Mouse (Mus musculus): Measurements from ENCODE around the gene Snapc4. TPM values are rescaled to one million over a fixed set of nuclear protein-coding genes. Genes with fewer than 3 reads are reported as not detected.
A peak's percentile ranks its signal among the peaks of the same experiment; 100 is the strongest.
"Not testable (repeated sequence)": the region's sequence is repeated elsewhere in the genome, so short reads cannot be mapped to it uniquely, and the experiment has no call there.

Snapc4 gene
- polyA plus RNA-seq (2017; shearing (Covaris generic)), result 10 to 100 TPM; 15.6 to 43.4 (median 39.6) TPM

GRCm38 (mm10) chr2:26380131-26380771 is at the start of gene Snapc4:
Gene Snapc4, minus strand, starts transcription at chr2:26380653.
- ATAC-seq, result peak; percentile 100

GRCm38 (mm10) chr2:26429851-26430250 is 49.4 kb upstream of the Snapc4 start:
- no peak for ATAC-seq

GRCm38 (mm10) chr2:26424541-26424940 is 44.1 kb upstream of the Snapc4 start:
- no peak for ATAC-seq

GRCm38 (mm10) chr2:26423086-26423485 is 42.6 kb upstream of the Snapc4 start:
- no peak for ATAC-seq

- ATAC-seq, result no peak
Observed at GRCm38 (mm10) chr2:26421969-26422368, 41.5 kb upstream of the Snapc4 start.

- no peak for ATAC-seq
Observed at GRCm38 (mm10) chr2:26418120-26418519, 37.7 kb upstream of the Snapc4 start.

- ATAC-seq, result no peak
Observed at GRCm38 (mm10) chr2:26417066-26417465, 36.6 kb upstream of the Snapc4 start.

GRCm38 (mm10) chr2:26410931-26411411 is 30.5 kb upstream of the Snapc4 start:
- ATAC-seq, result no peak

- ATAC-seq, result no peak
Observed at GRCm38 (mm10) chr2:26410091-26410490, 29.6 kb upstream of the Snapc4 start.

GRCm38 (mm10) chr2:26409362-26409761 is 28.9 kb upstream of the Snapc4 start:
- ATAC-seq, result no peak

GRCm38 (mm10) chr2:26408515-26409356 is 28.3 kb upstream of the Snapc4 start, which contains the start of gene Inpp5e:
Gene Inpp5e, minus strand, starts transcription at chr2:26409203.
- ATAC-seq, result peak; percentile 94

- ATAC-seq, result no peak
Observed at GRCm38 (mm10) chr2:26403306-26403705, 22.9 kb upstream of the Snapc4 start.

GRCm38 (mm10) chr2:26402265-26402664 is 21.8 kb upstream of the Snapc4 start:
- no peak for ATAC-seq

GRCm38 (mm10) chr2:26401023-26401422 is 20.6 kb upstream of the Snapc4 start:
- ATAC-seq, result no peak

- ATAC-seq, result no peak
Observed at GRCm38 (mm10) chr2:26400296-26400695, 19.8 kb upstream of the Snapc4 start.

GRCm38 (mm10) chr2:26399647-26400046 is 19.2 kb upstream of the Snapc4 start:
- no peak for ATAC-seq

- no peak for ATAC-seq
Observed at GRCm38 (mm10) chr2:26398978-26399377, 18.5 kb upstream of the Snapc4 start.

- ATAC-seq, result no peak
Observed at GRCm38 (mm10) chr2:26391617-26392016, 11.2 kb upstream of the Snapc4 start.

GRCm38 (mm10) chr2:26390954-26391353 is 10.5 kb upstream of the Snapc4 start:
- ATAC-seq, result no peak

- ATAC-seq, result peak; percentile 94
Observed at GRCm38 (mm10) chr2:26389154-26389690, 8.8 kb upstream of the Snapc4 start, which contains the start of the genes Entr1 and Pmpca. Gene Entr1, minus strand, starts transcription at chr2:26389316. Gene Pmpca, plus strand, starts transcription at chr2:26389339.

- peak; percentile 11 for ATAC-seq
Observed at GRCm38 (mm10) chr2:26388682-26389153, 8.3 kb upstream of the Snapc4 start.

- ATAC-seq, result no peak
Observed at GRCm38 (mm10) chr2:26387713-26388112, 7.3 kb upstream of the Snapc4 start.

GRCm38 (mm10) chr2:26380871-26381270 is 418 bp upstream of the Snapc4 start:
- not testable (repeated sequence) for ATAC-seq
